Mouse (Mus musculus): ENCODE data around the gene L3mbtl4. TPM values are rescaled to one million over a fixed set of nuclear protein-coding genes. Genes with fewer than 3 reads are reported as not detected.
A peak's percentile ranks its signal among the peaks of the same experiment; 100 is the strongest.

The L3mbtl4 gene
- not detected in 2 replicates for total RNA-seq (2017)

DNA sequence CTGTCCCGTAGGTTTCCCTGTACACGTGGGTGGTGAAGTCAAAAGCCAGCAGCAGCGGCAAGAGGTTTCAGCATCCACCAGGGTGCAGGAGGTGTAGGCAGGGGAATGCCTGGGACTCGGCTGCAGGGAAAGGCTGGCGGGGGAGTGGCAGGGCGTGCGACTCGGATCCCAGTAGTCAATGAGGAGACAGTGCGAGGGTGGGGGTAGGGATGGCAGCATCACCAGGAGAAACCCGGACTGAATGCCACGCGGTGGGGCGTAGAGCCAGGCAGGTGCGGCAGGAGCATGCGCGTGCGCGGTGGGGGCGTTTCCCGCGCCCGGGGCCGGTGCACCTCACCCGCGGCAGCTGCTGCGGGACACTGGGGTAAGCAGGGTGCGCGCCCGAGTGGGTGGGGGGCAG, at the start of gene L3mbtl4:
L3mbtl4 (plus strand) TSS at position 271 of the 400 bp plus-strand sequence.
- peak; percentile 32 to 46; a peak in 2 of 4 replicates for ATAC-seq (replicated peaks in 1 of 2; ENCODE audit: insufficient read depth in 1 of 2, low FRiP score in 2 of 2, low TSS enrichment in 1 of 2, low read depth in 1 of 2, poor library complexity in 2 of 2, severe bottlenecking in 2 of 2)

DNA sequence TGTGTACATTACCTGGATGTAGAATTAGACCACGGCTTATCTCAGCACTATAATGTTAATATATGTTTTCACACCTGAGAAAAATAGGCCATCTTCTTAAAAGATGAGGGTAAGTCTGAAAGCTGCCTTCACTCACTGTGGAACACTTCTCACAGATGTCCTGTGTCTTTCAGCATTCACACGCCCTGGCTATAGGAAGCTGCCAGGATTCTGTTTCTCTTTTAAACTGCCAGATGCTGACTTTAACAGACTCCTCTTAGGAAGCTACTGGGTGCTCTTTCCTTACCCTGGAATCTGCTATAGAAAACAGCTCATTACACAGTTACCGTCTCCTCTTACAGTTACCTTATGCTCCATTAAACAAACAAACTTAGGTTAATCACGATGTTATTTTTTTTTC, 43.1 kb upstream of the L3mbtl4 start:
- no peak for ATAC-seq (replicated peaks in 1 of 2; ENCODE audit: insufficient read depth in 1 of 2, low FRiP score in 2 of 2, low TSS enrichment in 1 of 2, low read depth in 1 of 2, poor library complexity in 2 of 2, severe bottlenecking in 2 of 2)

DNA sequence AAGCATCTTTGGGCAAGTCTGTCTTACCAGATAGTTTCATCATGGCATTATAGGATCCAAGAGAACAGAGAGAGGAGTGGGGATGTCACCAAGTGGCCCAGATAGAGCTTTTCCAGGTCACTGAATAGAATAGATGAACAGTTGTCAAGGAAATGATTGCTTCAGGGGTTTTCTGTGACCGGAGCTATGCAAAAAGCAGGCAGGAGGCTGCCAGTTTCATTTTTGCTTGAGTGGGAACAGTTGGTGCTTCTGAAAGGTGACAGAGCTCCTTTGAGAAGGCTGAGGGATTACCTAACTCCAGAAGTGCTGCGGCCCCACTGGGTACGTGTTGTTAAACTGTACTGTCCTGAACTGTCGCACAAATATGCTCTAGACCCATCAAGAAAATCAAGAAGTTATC, 38.2 kb upstream of the L3mbtl4 start:
- ATAC-seq (replicated peaks in 1 of 2; ENCODE audit: insufficient read depth in 1 of 2, low FRiP score in 2 of 2, low TSS enrichment in 1 of 2, low read depth in 1 of 2, poor library complexity in 2 of 2, severe bottlenecking in 2 of 2), result no peak

DNA sequence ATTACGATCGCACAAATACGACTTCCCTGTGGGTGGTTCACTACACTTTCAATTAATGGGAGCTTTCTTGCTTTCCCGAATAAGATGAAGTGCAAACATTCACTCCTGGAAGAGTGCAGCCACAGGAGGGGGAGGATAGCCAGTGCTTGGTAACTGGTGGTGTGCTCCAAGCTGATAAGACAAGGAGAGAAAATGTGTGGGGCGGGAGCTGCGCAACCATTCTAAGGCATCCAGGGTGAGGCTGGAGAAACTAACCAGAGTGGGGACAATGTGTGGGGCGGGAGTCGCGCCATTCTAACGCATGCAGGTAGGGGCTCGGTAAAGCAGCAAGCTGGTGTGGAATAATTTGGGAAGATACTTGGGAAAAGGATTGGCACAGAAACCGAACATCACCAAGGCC, 36.6 kb upstream of the L3mbtl4 start:
- no peak for ATAC-seq (replicated peaks in 1 of 2; ENCODE audit: insufficient read depth in 1 of 2, low FRiP score in 2 of 2, low TSS enrichment in 1 of 2, low read depth in 1 of 2, poor library complexity in 2 of 2, severe bottlenecking in 2 of 2)

DNA sequence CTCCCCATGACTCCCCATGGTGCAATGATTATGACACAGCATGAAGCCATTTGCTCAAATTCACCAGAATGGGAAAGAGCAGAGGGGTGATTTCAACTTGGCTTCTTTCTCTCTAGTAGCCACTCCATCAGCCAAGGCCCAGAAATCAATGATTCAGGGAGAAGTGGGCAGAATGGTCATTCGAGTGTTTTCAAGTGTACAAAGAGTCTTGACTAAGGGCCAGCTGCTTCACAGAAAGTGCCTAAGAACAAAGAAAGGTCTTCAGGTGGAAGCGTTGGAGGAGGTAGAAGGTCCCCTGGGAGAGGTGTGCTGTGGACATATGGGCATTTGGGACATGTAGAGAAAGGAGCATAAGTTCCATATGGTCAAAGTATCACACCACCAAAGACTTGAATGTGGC, 33.4 kb upstream of the L3mbtl4 start:
- no peak for ATAC-seq (replicated peaks in 1 of 2; ENCODE audit: insufficient read depth in 1 of 2, low FRiP score in 2 of 2, low TSS enrichment in 1 of 2, low read depth in 1 of 2, poor library complexity in 2 of 2, severe bottlenecking in 2 of 2)

DNA sequence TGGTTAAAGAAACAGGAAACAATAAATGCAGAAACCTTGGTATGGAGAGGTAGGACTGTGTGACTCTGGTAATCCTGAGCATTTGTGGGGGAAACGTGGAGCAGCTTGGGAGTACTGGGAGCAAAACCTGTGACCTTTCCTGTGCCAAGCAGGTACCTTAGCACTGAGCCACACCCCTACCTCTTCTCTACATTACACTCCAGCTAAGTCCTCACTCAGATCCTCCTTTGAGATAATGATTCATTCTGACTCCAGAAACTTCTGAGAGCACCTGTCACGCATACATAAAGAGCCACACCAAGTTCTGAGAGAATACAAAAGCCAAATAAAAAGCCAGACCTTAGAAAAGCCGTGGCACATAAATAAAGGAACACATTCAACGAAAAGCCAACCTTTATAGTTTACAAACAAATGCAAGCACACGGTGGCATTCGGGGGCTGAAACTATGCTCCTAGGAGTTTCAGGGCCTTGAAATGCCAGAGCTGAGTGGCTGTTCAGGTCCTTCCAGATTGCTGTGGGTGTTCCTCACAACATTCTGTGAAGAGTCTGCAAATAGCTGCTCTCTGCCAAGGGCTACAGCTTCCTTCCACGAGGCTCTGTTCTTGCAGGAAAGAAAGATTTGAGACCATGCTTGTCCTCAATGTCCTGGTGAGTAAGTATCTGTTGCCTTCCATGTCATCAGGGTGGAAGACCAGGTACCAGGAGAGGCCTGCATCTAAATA, 8.6 kb upstream of the L3mbtl4 start:
- no peak for ATAC-seq (replicated peaks in 1 of 2; ENCODE audit: insufficient read depth in 1 of 2, low FRiP score in 2 of 2, low TSS enrichment in 1 of 2, low read depth in 1 of 2, poor library complexity in 2 of 2, severe bottlenecking in 2 of 2)

DNA sequence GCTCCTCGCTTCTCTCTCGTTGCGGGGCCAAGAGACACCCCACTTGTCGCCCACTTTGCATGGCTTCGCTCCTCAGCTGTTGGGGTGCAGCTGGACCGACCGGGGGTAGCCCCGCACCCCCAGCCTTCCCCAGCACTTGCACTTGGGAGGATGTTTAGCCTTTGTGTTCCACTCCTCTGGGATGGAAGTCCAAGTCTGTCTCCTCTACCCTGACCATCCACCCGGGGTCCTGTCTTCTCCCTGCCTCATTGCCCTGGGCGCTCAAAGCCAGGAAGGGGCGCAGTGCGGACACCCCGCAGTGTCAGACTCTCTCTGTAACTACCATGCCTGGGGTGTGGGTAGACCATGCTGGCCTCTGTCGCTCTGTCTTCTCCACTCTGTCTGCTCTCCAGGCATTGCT, 357 bp downstream of the L3mbtl4 start:
- no peak for ATAC-seq (replicated peaks in 1 of 2; ENCODE audit: insufficient read depth in 1 of 2, low FRiP score in 2 of 2, low TSS enrichment in 1 of 2, low read depth in 1 of 2, poor library complexity in 2 of 2, severe bottlenecking in 2 of 2)

DNA sequence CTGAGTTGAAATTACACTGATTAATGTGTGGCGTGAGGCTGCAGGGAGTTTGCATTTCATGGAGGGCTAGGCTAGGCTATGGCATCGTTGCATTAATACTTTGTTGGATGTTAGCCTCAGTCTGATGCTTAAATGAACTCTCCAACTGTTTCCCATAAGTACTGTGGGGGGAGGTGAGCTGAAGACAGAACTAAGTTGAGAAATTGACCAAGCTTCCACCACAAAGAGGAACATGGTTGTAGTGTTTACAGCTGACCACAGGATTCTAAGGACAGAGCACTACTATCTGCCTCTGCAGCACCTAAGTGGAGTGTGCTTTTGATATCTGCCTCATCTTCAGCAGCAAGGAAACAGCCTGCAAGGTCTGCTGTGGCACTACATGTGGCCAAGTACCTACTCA, 1.5 kb downstream of the L3mbtl4 start:
- peak in 1 of 2 experiments; percentile 14; a peak in 1 of 4 replicates for ATAC-seq (replicated peaks in 1 of 2; ENCODE audit: insufficient read depth in 1 of 2, low FRiP score in 2 of 2, low TSS enrichment in 1 of 2, low read depth in 1 of 2, poor library complexity in 2 of 2, severe bottlenecking in 2 of 2)

DNA sequence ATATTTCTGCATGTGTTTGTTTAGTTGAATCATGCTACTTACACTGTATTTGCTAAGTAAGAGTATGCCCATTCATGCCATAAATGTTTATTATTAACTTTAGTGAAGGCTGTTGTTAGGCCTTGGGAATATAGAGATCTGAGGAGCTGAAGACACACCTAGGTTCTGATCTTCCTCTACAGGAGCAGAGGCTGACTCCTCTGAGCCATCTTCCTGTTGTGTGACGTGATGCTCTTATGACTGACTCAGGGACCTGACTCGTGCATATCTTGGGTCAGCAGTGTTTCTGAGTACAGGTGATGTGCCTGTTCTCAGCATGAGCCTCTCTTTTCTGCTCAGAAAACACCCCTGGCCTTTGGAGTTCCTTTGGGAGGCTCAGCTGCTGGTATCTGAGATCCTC, 7.3 kb downstream of the L3mbtl4 start:
- no peak for ATAC-seq (replicated peaks in 1 of 2; ENCODE audit: insufficient read depth in 1 of 2, low FRiP score in 2 of 2, low TSS enrichment in 1 of 2, low read depth in 1 of 2, poor library complexity in 2 of 2, severe bottlenecking in 2 of 2)

DNA sequence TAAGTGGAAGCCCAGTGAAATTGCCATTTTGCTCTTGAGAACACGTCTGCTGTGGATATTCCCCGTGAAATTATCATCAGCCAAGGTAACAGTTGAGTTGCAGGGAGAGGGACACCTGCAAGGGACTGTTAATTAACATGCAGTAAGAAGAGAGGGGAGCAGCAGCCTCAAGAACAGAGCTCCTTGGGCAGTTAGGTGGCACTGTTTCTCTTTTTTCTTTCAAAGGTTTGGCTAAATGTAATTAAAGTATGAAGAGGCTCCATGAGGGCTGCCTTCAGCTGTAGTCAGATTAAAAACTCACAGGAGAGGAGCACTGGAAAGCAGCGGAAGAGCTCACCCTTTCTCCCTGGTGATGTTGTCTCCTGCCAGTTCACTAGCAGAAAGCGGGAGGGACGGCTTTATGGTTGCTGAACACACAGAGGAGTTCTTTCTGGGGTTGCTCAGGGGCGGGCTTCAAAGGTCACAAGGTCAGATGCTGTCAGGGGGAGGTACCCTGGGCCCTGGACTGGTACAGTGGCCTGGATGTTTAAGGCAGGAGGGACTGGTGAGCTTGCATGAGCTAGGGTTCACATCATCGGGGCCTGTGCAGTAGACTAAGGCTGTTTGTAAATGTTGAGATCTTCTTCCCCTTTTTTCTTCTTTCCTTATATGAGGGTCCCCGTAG, 11.7 kb downstream of the L3mbtl4 start:
- no peak for ATAC-seq (replicated peaks in 1 of 2; ENCODE audit: insufficient read depth in 1 of 2, low FRiP score in 2 of 2, low TSS enrichment in 1 of 2, low read depth in 1 of 2, poor library complexity in 2 of 2, severe bottlenecking in 2 of 2)

DNA sequence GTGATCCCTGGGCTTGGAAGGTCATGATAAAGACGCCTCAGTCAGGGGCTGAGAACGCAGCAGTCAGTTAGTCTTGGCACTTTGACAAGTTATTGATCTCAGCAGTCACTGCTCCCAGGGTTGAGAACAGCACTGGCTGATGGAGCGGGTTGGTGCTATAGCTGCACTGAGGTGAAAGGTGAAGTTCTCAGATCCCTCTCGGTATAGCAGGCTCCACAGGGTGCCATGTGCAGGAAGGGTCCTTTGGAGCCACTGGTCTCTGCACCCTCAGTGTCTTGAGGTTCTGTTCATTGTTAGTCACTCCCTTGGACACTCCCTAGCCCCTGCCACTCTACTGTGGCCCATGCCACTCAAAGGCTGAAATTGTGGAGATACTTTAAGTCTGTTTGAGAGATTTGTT, 14.5 kb downstream of the L3mbtl4 start:
- ATAC-seq (replicated peaks in 1 of 2; ENCODE audit: insufficient read depth in 1 of 2, low FRiP score in 2 of 2, low TSS enrichment in 1 of 2, low read depth in 1 of 2, poor library complexity in 2 of 2, severe bottlenecking in 2 of 2), result no peak

DNA sequence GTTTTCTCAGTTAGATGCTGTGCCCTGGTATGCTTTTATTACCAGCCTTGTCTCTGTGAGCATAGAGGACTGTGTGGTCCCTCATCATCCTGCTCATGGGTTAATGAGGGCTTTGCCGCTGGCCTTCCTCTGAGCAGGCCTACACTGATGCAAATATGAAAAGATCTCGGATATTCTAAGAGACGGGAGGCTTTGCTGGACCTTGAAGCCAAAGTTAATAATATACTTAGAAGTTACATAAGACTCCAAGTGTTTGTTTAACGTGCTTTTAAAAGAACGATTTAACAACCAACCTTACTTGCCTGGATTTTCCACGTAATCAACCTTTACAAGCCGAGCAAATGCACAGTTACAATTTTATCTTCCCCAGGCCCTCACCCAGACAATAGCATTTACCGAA, 15.1 kb downstream of the L3mbtl4 start:
- ATAC-seq (replicated peaks in 1 of 2; ENCODE audit: insufficient read depth in 1 of 2, low FRiP score in 2 of 2, low TSS enrichment in 1 of 2, low read depth in 1 of 2, poor library complexity in 2 of 2, severe bottlenecking in 2 of 2), result no peak

DNA sequence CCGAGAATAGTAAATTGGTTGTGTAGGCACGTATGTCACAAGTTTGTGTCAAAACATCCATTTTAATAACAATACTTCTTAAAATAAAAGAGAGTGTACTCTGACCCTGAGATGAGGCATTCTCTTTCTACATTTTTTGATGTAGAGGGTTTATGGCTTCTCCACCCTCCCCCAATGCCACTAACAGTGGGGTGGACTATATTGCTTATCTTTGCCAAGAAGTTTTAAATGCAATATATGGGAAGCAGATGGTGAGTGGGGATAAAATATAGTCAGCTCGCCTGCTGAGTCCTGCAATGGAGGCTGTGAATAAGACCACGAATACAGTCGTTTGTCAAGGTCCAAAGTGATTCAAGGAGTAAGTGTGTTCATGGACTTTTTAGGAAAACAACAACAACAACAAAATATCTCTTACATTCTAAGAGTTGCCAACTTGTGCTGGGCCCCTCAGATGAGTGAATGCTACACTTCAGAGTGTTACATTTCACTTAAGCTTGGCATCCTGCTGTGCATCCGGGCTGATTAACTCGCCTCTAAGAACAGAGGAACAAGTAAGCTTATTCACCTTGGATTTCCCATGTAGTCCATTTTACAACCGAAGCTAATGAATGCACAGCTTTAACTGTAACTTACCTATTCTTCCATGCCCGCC, 18.2 kb downstream of the L3mbtl4 start:
- ATAC-seq (replicated peaks in 1 of 2; ENCODE audit: insufficient read depth in 1 of 2, low FRiP score in 2 of 2, low TSS enrichment in 1 of 2, low read depth in 1 of 2, poor library complexity in 2 of 2, severe bottlenecking in 2 of 2), result no peak

DNA sequence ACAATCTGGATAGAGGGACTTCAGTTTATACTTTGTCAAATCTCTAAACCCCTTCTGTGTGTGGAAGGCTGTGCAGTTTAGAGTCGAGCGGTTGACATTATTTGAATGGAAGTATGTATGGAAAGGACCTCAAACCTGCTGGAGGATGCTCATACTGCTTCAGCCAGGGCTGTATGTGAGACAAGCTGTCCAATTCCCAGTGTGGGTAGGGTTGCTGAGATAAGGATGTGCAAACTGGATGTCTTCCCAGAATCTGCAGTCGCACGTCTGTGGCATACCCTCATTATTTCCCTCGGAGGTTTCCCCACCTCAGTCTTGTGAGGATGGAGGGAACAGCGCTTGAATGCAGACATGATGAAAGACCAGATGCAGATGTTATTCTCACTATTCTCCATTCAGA, 34.8 kb downstream of the L3mbtl4 start:
- ATAC-seq (replicated peaks in 1 of 2; ENCODE audit: insufficient read depth in 1 of 2, low FRiP score in 2 of 2, low TSS enrichment in 1 of 2, low read depth in 1 of 2, poor library complexity in 2 of 2, severe bottlenecking in 2 of 2), result no peak

DNA sequence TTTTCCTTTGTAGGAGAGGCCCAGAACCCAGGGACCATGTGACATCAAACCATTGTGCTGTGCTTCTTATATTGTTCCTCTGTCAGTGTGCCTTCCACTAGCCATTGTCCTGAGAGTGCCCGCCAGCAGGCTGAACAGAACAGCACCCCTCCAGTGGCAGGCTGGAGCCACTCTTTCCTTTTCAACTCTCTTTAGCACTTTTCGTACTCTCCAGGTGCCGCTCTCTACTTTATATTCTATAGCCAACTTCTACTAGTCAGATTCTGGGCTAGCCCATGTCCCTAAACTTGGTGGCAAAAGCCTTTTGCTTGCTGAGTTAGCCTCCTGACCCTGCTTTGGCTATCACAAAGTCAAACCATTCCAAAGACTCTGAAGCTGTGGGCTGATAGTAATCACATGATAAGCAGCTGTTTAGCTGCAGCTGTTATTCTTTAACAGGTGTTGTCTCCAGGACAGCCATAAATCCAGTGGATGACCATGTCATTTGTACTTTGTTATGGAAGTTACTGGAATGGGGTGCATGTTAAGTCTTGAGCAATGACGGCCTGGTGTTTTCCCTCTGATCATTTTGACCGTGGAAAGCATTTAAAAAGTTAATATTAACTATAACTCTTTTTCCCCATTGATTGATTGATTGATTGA, 38.8 kb downstream of the L3mbtl4 start:
- no peak for ATAC-seq (replicated peaks in 1 of 2; ENCODE audit: insufficient read depth in 1 of 2, low FRiP score in 2 of 2, low TSS enrichment in 1 of 2, low read depth in 1 of 2, poor library complexity in 2 of 2, severe bottlenecking in 2 of 2)

DNA sequence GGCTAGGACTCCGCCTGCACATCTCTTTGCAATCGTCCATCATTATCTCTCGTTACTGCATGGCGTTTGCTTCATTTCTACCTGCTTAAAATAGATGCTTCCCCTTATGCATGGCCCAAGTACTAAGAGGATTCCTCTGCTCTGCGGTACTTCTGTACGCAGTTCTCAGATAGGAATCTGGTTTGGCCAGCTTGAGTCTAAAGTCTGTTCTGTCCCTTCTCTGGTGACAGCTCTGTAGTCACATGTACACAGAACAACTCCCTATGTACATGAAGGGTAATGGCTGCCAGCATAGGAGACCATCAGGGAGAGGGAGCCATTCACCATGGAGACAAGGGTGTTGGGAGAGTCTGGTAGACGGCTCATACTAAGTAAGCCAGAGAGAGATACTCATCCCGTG, 47.3 kb downstream of the L3mbtl4 start:
- ATAC-seq (replicated peaks in 1 of 2; ENCODE audit: insufficient read depth in 1 of 2, low FRiP score in 2 of 2, low TSS enrichment in 1 of 2, low read depth in 1 of 2, poor library complexity in 2 of 2, severe bottlenecking in 2 of 2), result no peak

DNA sequence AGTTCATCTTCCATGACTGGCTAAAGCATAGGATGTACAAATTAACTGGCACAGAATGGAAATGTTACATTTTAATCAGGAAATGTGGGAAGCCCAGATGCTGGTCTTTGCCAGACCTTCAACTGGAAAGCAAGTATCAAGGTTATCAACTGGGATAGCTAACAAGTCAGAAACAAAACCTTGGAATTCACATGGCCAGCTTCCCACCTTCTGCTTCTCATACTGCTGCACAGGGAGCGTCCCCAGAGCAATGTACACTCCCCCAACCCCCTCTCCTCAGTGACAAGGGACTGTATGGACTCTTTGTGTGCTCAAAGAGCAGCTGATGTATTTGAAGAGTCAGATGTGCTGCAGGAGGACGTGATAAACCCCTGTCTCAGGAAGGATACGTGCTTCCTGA, 49.0 kb downstream of the L3mbtl4 start:
- ATAC-seq (replicated peaks in 1 of 2; ENCODE audit: insufficient read depth in 1 of 2, low FRiP score in 2 of 2, low TSS enrichment in 1 of 2, low read depth in 1 of 2, poor library complexity in 2 of 2, severe bottlenecking in 2 of 2), result no peak

DNA sequence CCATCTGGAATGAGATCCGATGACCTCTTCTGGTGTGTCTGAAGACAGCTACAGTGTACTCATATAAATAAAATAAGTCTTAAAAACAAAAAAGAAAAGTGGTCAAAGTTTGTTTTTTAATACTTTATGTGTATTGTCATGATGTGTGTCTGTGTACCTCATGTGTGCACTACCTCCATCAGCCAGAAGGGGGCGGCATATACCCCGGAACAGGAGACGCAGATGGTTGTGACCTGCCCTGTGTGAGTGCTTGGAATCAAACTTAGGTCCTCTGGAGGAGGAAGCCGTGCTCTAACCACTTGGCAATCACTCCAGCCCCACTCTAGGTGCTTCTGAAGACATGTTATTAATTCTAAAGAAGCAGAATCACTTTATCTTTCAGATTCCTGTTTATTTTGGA, 58.6 kb downstream of the L3mbtl4 start:
- no peak for ATAC-seq (replicated peaks in 1 of 2; ENCODE audit: insufficient read depth in 1 of 2, low FRiP score in 2 of 2, low TSS enrichment in 1 of 2, low read depth in 1 of 2, poor library complexity in 2 of 2, severe bottlenecking in 2 of 2)

Data from hematopoietic stem cell, adult 5-6 weeks (primary cell).